Mouse (Mus musculus) MEL (cell line): ENCODE results near the gene Nsd1. TPM values are rescaled to one million over a fixed set of nuclear protein-coding genes. Genes with fewer than 3 reads are reported as not detected.

ENCODE experiments used
- DNase-seq: peaks from one replicate; pipeline ENCODE4 v3.0.0; 2011; ENCODE audit warnings: low read depth, low spot score
- H3K27ac ChIP-seq: 2 replicates; pipeline ENCODE4 v1.5.1; 2012; ENCODE audit warnings: low read depth, mild to moderate bottlenecking, control low read depth, low read length, moderate library complexity; ENCODE audit not compliant: control insufficient read depth
- H3K27me3 ChIP-seq, 2 experiments: fragments of 150-350 bp in 1 of 2; sonication (generic) in 1 of 2; 2 replicates each; pipeline ENCODE4 v1.6.1; 2012; ENCODE audit warnings: low read length in 2 of 2, mild to moderate bottlenecking in 2 of 2, improper control_type of control experiment in 1 of 2, moderate library complexity in 1 of 2; ENCODE audit not compliant: insufficient read depth in 2 of 2, control insufficient read depth in 1 of 2
- H3K36me3 ChIP-seq, 2 experiments: 2 replicates each; pipeline ENCODE4 v1.6.1; 2012 to 2014; ENCODE audit warnings: low read length in 2 of 2, improper control_type of control experiment in 1 of 2, inconsistent platforms in 1 of 2, mild to moderate bottlenecking in 1 of 2; ENCODE audit not compliant: insufficient read depth in 2 of 2, control insufficient read depth in 1 of 2
- H3K4me1 ChIP-seq, 2 experiments: fragments of 150-350 bp in 1 of 2; sonication (generic) in 1 of 2; 2 replicates each; pipeline ENCODE4 v1.6.1; 2012; ENCODE audit warnings: low read length in 2 of 2, improper control_type of control experiment in 1 of 2, mild to moderate bottlenecking in 1 of 2; ENCODE audit not compliant: insufficient read depth in 2 of 2, control insufficient read depth in 1 of 2
- H3K4me3 ChIP-seq, 2 experiments: fragments of 150-350 bp in 1 of 2; sonication (generic) in 1 of 2; 2 replicates each; pipeline ENCODE4 v1.5.1; 2012; ENCODE audit warnings: low read depth in 2 of 2, low read length in 2 of 2, mild to moderate bottlenecking in 2 of 2, moderate library complexity in 2 of 2, control low read depth in 1 of 2, improper control_type of control experiment in 1 of 2; ENCODE audit not compliant: control insufficient read depth in 1 of 2, insufficient read depth in 1 of 2
- H3K79me2 ChIP-seq: 2 replicates; pipeline ENCODE4 v1.6.1; 2012; ENCODE audit warnings: mild to moderate bottlenecking, low read length, moderate library complexity; ENCODE audit not compliant: control insufficient read depth, poor library complexity, insufficient read depth
- H3K9ac ChIP-seq: 2 replicates; pipeline ENCODE4 v1.6.1; 2012; ENCODE audit warnings: low read depth, mild to moderate bottlenecking, control low read depth, low read length, moderate library complexity; ENCODE audit not compliant: control insufficient read depth, poor library complexity, severe bottlenecking
- H3K9me3 ChIP-seq: fragments of 150-350 bp; sonication (generic); replicated peaks from 2 replicates; pipeline ENCODE4 v1.6.1; 2012; ENCODE audit warnings: mild to moderate bottlenecking, low read length, improper control_type of control experiment, moderate library complexity; ENCODE audit not compliant: insufficient read depth
- BHLHE40 ChIP-seq: IDR thresholded peaks from 2 replicates; pipeline ENCODE4 v1.6.1; 2012; ENCODE audit warnings: low read depth, mild to moderate bottlenecking, inconsistent platforms, low read length, improper control_type of control experiment, borderline replicate concordance
- CHD1 ChIP-seq: IDR thresholded peaks from 2 replicates; pipeline ENCODE4 v1.6.1; 2012; ENCODE audit warnings: low read depth, mild to moderate bottlenecking, inconsistent platforms, low read length, improper control_type of control experiment
- CHD2 ChIP-seq: IDR thresholded peaks from 2 replicates; pipeline ENCODE4 v1.6.1; 2011; ENCODE audit warnings: low read length, improper control_type of control experiment
- CTCF ChIP-seq, 3 experiments: IDR thresholded peaks in 2 of 3; conservative IDR thresholded peaks in 1 of 3; 2 replicates each; pipeline ENCODE4 v1.5.1; 2011 to 2012; ENCODE audit warnings: low read length in 3 of 3, low read depth in 2 of 3, mild to moderate bottlenecking in 2 of 3, improper control_type of control experiment in 1 of 3, inconsistent platforms in 1 of 3, mixed read lengths in 1 of 3, moderate library complexity in 1 of 3; ENCODE audit not compliant: control insufficient read depth in 1 of 3, insufficient read depth in 1 of 3, poor library complexity in 1 of 3, severe bottlenecking in 1 of 3
- E2F4 ChIP-seq: IDR thresholded peaks from 2 replicates; pipeline ENCODE4 v1.6.1; 2011; ENCODE audit warnings: low read depth, low read length, improper control_type of control experiment, borderline replicate concordance
- ELF1 ChIP-seq: IDR thresholded peaks from 2 replicates; pipeline ENCODE4 v1.6.1; 2014; ENCODE audit warnings: low read depth, mild to moderate bottlenecking, inconsistent platforms, low read length, improper control_type of control experiment, moderate library complexity
- GATA1 ChIP-seq: IDR thresholded peaks from 2 replicates; pipeline ENCODE4 v1.6.1; 2011; ENCODE audit warnings: low read depth, low read length, improper control_type of control experiment
- HCFC1 ChIP-seq: IDR thresholded peaks from 2 replicates; pipeline ENCODE4 v1.6.1; 2012; ENCODE audit warnings: low read depth, mild to moderate bottlenecking, inconsistent platforms, low read length, improper control_type of control experiment, moderate library complexity
- JUND ChIP-seq: IDR thresholded peaks from 2 replicates; pipeline ENCODE4 v1.6.1; 2011; ENCODE audit warnings: low read depth, mild to moderate bottlenecking, improper control_type of control experiment, low read length
- MAFK ChIP-seq: IDR thresholded peaks from 2 replicates; pipeline ENCODE4 v1.6.1; 2011; ENCODE audit warnings: low read depth, mild to moderate bottlenecking, low read length, improper control_type of control experiment, borderline replicate concordance
- MAX ChIP-seq: IDR thresholded peaks from 2 replicates; pipeline ENCODE4 v1.6.1; 2011; ENCODE audit warnings: low read length, improper control_type of control experiment
- MAZ ChIP-seq: IDR thresholded peaks from 2 replicates; pipeline ENCODE4 v1.6.1; 2012; ENCODE audit warnings: low read depth, mild to moderate bottlenecking, inconsistent platforms, low read length, improper control_type of control experiment
- MXI1 ChIP-seq: IDR thresholded peaks from 2 replicates; pipeline ENCODE4 v1.6.1; 2011; ENCODE audit warnings: mild to moderate bottlenecking, low read depth, low read length, improper control_type of control experiment
- NRF1 ChIP-seq: IDR thresholded peaks from 2 replicates; pipeline ENCODE4 v1.6.1; 2014; ENCODE audit warnings: low read depth, mild to moderate bottlenecking, inconsistent platforms, low read length, improper control_type of control experiment, moderate library complexity; ENCODE audit not compliant: poor library complexity, insufficient read depth, severe bottlenecking
- POLR2A ChIP-seq, 2 experiments: IDR thresholded peaks; 2 replicates each; pipeline ENCODE4 v1.6.1; 2011 to 2012; ENCODE audit warnings: low read length in 2 of 2, mild to moderate bottlenecking in 2 of 2, control low read depth in 1 of 2, improper control_type of control experiment in 1 of 2, low read depth in 1 of 2, moderate library complexity in 1 of 2; ENCODE audit not compliant: control insufficient read depth in 1 of 2, insufficient read depth in 1 of 2, poor library complexity in 1 of 2
- RCOR1 ChIP-seq: IDR thresholded peaks from 2 replicates; pipeline ENCODE4 v1.6.1; 2012; ENCODE audit warnings: low read depth, mild to moderate bottlenecking, inconsistent platforms, low read length, improper control_type of control experiment
- SMC3 ChIP-seq: IDR thresholded peaks from 2 replicates; pipeline ENCODE4 v1.6.1; 2011; ENCODE audit warnings: low read depth, low read length, improper control_type of control experiment
- TAL1 ChIP-seq: IDR thresholded peaks from 2 replicates; pipeline ENCODE4 v1.6.1; 2012; ENCODE audit warnings: mild to moderate bottlenecking, inconsistent platforms, low read length, moderate library complexity, mixed read lengths
- TBP ChIP-seq: IDR thresholded peaks from 2 replicates; pipeline ENCODE4 v1.8.0; 2011; ENCODE audit warnings: low read depth, low read length, improper control_type of control experiment
- ZKSCAN1 ChIP-seq: IDR thresholded peaks from 2 replicates; pipeline ENCODE4 v1.6.1; 2012; ENCODE audit warnings: low read depth, mild to moderate bottlenecking, inconsistent platforms, low read length, improper control_type of control experiment, moderate library complexity
- ZMIZ1 ChIP-seq: IDR thresholded peaks from 2 replicates; pipeline ENCODE4 v1.6.1; 2012; ENCODE audit warnings: low read depth, mild to moderate bottlenecking, inconsistent platforms, low read length, improper control_type of control experiment, moderate library complexity
- ZNF384 ChIP-seq: IDR thresholded peaks from 2 replicates; pipeline ENCODE4 v1.6.1; 2012; ENCODE audit warnings: low read depth, mild to moderate bottlenecking, inconsistent platforms, low read length, improper control_type of control experiment
- polyA plus RNA-seq, 2 experiments: library from polyadenylated mRNA; stranded (reverse) in 1 of 2; unstranded in 1 of 2; fragments of >175 nt in 1 of 2; fragments of >200 nt in 1 of 2; gene quantifications; 2 replicates each; pipeline versions ENCODE4 v1.2.1 to v1.2.4; 2012; ENCODE audit warnings: low replicate concordance in 2 of 2, low read depth in 1 of 2; ENCODE audit not compliant: insufficient read length in 2 of 2, insufficient read depth in 1 of 2, missing spikeins in 1 of 2
- total RNA-seq: library from RNA; depleted of rRNA; stranded (reverse); fragments of 300-350 nt; gene quantifications from 2 replicates; pipeline ENCODE4 v1.2.3, GENCODE M21; 2012

Nsd1 gene
- total and polyA plus RNA-seq, 3 experiments: 6.3 to 59.3 (median 10.0) TPM

- TF ChIP-seq MAZ: peak; percentile 70; the same call in 1 of the 2 replicates
- no peak for TF ChIP-seq SMC3
- TF ChIP-seq JUND: no peak
- no peak for TF ChIP-seq ZNF384
- peak; percentile 76 for TF ChIP-seq GATA1
- TF ChIP-seq CHD1: no peak
- TF ChIP-seq E2F4: no peak
- peak; percentile 94 for TF ChIP-seq MAX
- no peak for TF ChIP-seq CTCF (IDR thresholded peaks at IDR 0.05 in 2 of 3, conservative IDR thresholded peaks at IDR 0.05 in 1 of 3; ENCODE audit: control insufficient read depth in 1 of 3, insufficient read depth in 1 of 3, low read depth in 2 of 3, low read length in 3 of 3, poor library complexity in 1 of 3, severe bottlenecking in 1 of 3)
- no peak for TF ChIP-seq POLR2A (IDR thresholded peaks at IDR 0.05; ENCODE audit: control insufficient read depth in 1 of 2, insufficient read depth in 1 of 2, low read depth in 1 of 2, low read length in 2 of 2, poor library complexity in 1 of 2)
- 0 out of 2 replicates have a peak, but pooled peaks have one; percentile 37 for TF ChIP-seq BHLHE40
Observed at GRCm38 (mm10) chr13:55277646-55278045, 68.1 kb downstream of the Nsd1 start (continued).

- Histone ChIP-seq H3K9me3 (no peaks in the 10 kb centered on the region), H3K79me2 (no peaks in the 10 kb centered on the region), H3K4me3 (peak overlapping the region in 1 of 2 experiments; percentile 45; a peak in 2 of 4 replicates), H3K27ac (no peak overlapping the region), H3K27me3 (no peaks in the 10 kb centered on the region), H3K36me3 (peaks cover 0 to 2% of the 10 kb centered on the region in 2 experiments; a peak in 1 of 4 replicates), H3K9ac (no peak overlapping the region)
- TF ChIP-seq ZMIZ1 (no peak), ZKSCAN1 (no peak), TBP (no peak), GATA1 (no peak), CTCF (IDR thresholded peaks at IDR 0.05 in 2 of 3, conservative IDR thresholded peaks at IDR 0.05 in 1 of 3; ENCODE audit: control insufficient read depth in 1 of 3, insufficient read depth in 1 of 3, low read depth in 2 of 3, low read length in 3 of 3, poor library complexity in 1 of 3, severe bottlenecking in 1 of 3) (peak in 1 of 3 experiments; percentile 37; a peak in 2 of 6 replicates), MAZ (no peak), CHD2 (no peak), ZNF384 (peak; percentile 94), RCOR1 (no peak), SMC3 (0 out of 2 replicates have a peak, but pooled peaks have one; percentile 21)
- TF ChIP-seq, all 39 proteins: peak for 3
- DNase-seq: peak; percentile 55
- no peaks in the 10 kb centered on the region for H3K4me1 ChIP-seq
Observed at GRCm38 (mm10) chr13:55288854-55289253, 79.3 kb downstream of the Nsd1 start.

GRCm38 (mm10) chr13:55296760-55297159 lies 87.2 kb downstream of the Nsd1 start:
- Histone ChIP-seq H3K79me2 (no peaks in the 10 kb centered on the region), H3K36me3 (peaks cover 0 to 4% of the 10 kb centered on the region in 2 experiments; a peak in 1 of 4 replicates), H3K4me1 (no peaks in the 10 kb centered on the region), H3K4me3 (no peak overlapping the region), H3K27ac (no peak overlapping the region), H3K9ac (no peak overlapping the region), H3K27me3 (no peaks in the 10 kb centered on the region), H3K9me3 (no peaks in the 10 kb centered on the region)
- TF ChIP-seq NRF1: no peak
- TF ChIP-seq HCFC1: no peak
- no peak for TF ChIP-seq ELF1
- TF ChIP-seq MAFK: peak; percentile 99
- TF ChIP-seq E2F4: no peak
- TF ChIP-seq TAL1: no peak
- no peak for TF ChIP-seq MXI1
- TF ChIP-seq, all 39 proteins: peak for 1
- no peak for DNase-seq
